Mouse (Mus musculus): ENCODE measurements around the gene Rnd2. TPM values are rescaled to one million over a fixed set of nuclear protein-coding genes. Genes with fewer than 3 reads are reported as not detected.
A peak's percentile ranks its signal among the peaks of the same experiment; 100 is the strongest.

Gene Rnd2
- polyA plus RNA-seq, 1 experiment from 2014 or later: 9.0 TPM

DNA sequence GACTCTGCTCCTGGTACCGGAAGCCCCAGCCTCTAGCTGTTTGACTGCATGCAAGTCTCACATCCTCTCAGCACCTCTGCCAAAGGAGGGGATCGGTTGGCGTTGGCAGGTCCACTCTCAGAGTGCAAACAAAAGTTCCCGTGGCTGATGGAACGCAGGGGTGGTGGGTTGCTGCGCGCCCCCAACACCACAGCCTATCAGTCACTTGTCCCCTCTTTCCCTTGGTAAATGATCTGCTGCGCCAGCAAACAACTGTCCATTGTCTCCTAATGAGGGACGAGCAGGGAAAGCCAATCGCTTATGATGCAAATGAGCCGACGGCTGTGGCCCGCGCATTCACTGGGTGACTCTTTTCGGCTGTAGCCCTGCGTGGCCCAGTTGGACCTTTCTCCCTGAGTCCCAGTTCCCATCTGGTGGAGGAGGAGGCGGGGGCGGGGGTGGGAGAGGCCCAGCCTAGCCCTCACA lies 14.4 kb downstream of the Rnd2 start:
- H3K36me3 ChIP-seq (ENCODE audit: control insufficient read depth, insufficient read depth, low read length): no peaks in the 10 kb centered on the region
- no peak for ATAC-seq (ENCODE audit: insufficient number of reproducible peaks, insufficient read depth, low FRiP score, low read depth)
- peaks cover 26 to 28% of the 10 kb centered on the region in 2 experiments for H3K4me1 ChIP-seq (ENCODE audit: control insufficient read depth in 2 of 2, insufficient read depth in 2 of 2, low read length in 2 of 2)
- WGBS: 10% methylated on average over 18 of the region's 18 CpGs
- H3K4me2 ChIP-seq (ENCODE audit: low read length): peak overlapping the region; percentile 52
- H3K27ac ChIP-seq (replicated peaks in 1 of 2; ENCODE audit: control insufficient read depth in 1 of 2, insufficient read depth in 1 of 2, low read depth in 2 of 2, low read length in 2 of 2): no peak overlapping the region
- H3K27me3 ChIP-seq (ENCODE audit: control insufficient read depth, insufficient read depth, low read length): no peaks in the 10 kb centered on the region
- peak overlapping the region; percentile 9 to 18; a peak in 3 of 4 replicates for H3K4me3 ChIP-seq (ENCODE audit: control insufficient read depth in 1 of 2, insufficient read depth in 1 of 2, low read depth in 1 of 2, low read length in 2 of 2)
- H3K9ac ChIP-seq (ENCODE audit: low read length): peak overlapping the region; percentile 25; the same call in 1 of the 2 replicates
- H3K9me3 ChIP-seq (ENCODE audit: control insufficient read depth, low read length): no peaks in the 10 kb centered on the region

DNA sequence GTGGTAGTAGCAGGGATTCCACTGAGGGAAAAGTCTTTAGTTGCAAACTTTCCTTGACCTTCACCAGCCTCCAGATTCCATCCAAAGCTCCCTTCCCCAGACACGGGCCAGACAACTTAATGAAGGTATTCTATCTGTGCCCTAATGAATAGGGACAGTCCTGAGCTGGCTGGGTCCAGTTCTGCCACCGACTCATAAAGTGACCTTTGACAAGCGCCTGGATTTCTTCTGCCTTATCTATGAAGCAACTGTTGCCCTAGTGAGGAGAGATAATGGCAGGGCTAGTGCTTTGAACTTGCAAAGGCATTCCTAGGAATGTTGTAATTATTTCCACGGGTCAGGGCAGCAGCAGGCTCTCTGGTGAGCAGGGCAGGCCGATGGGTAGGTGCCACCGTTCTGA lies 16.1 kb downstream of the Rnd2 start:
- H3K27ac ChIP-seq (replicated peaks in 1 of 2; ENCODE audit: control insufficient read depth in 1 of 2, insufficient read depth in 1 of 2, low read depth in 2 of 2, low read length in 2 of 2): peak overlapping the region; percentile 44 to 68
- no peaks in the 10 kb centered on the region for H3K36me3 ChIP-seq (ENCODE audit: control insufficient read depth, insufficient read depth, low read length)
- H3K9ac ChIP-seq (ENCODE audit: low read length): no peak overlapping the region
- H3K9me3 ChIP-seq (ENCODE audit: control insufficient read depth, low read length): no peaks in the 10 kb centered on the region
- peaks cover 32 to 34% of the 10 kb centered on the region in 2 experiments for H3K4me1 ChIP-seq (ENCODE audit: control insufficient read depth in 2 of 2, insufficient read depth in 2 of 2, low read length in 2 of 2)
- H3K4me2 ChIP-seq (ENCODE audit: low read length): no peak overlapping the region
- peak; percentile 72 for ATAC-seq (ENCODE audit: insufficient number of reproducible peaks, insufficient read depth, low FRiP score, low read depth)
- no peak overlapping the region for H3K4me3 ChIP-seq (ENCODE audit: control insufficient read depth in 1 of 2, insufficient read depth in 1 of 2, low read depth in 1 of 2, low read length in 2 of 2)
- WGBS: 4% methylated on average over 6 of the region's 6 CpGs
- H3K27me3 ChIP-seq (ENCODE audit: control insufficient read depth, insufficient read depth, low read length): no peaks in the 10 kb centered on the region

DNA sequence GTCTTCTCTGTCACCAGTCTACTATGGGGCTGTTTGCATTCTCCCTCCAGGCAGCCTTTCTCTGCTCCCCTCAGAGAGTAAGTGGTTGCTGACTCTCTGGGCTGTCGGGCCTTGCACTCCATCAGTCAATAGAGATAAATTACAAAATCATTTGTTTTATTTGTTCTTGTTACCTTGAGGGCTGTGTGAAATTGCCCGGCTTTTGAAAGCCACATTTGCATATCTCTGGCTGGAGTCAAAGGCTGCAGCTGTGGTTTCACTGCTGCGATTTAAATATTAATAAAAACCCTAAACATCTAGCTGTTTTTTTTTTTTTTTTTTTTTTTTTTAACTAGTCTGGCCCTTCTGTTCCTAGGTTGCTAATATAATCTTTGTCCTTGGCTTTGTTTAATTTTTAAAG lies 19.0 kb downstream of the Rnd2 start:
- Histone ChIP-seq H3K9me3 (ENCODE audit: control insufficient read depth, low read length) (no peaks in the 10 kb centered on the region), H3K4me3 (ENCODE audit: control insufficient read depth in 1 of 2, insufficient read depth in 1 of 2, low read depth in 1 of 2, low read length in 2 of 2) (no peak overlapping the region), H3K4me2 (ENCODE audit: low read length) (no peak overlapping the region), H3K36me3 (ENCODE audit: control insufficient read depth, insufficient read depth, low read length) (peaks cover 11% of the 10 kb centered on the region), H3K9ac (ENCODE audit: low read length) (no peak overlapping the region), H3K4me1 (ENCODE audit: control insufficient read depth in 2 of 2, insufficient read depth in 2 of 2, low read length in 2 of 2) (peaks cover 34 to 37% of the 10 kb centered on the region in 2 experiments), H3K27me3 (ENCODE audit: control insufficient read depth, insufficient read depth, low read length) (no peaks in the 10 kb centered on the region), H3K27ac (replicated peaks in 1 of 2; ENCODE audit: control insufficient read depth in 1 of 2, insufficient read depth in 1 of 2, low read depth in 2 of 2, low read length in 2 of 2) (no peak overlapping the region)
- WGBS: 45% methylated on average over 3 of the region's 3 CpGs
- ATAC-seq (ENCODE audit: insufficient number of reproducible peaks, insufficient read depth, low FRiP score, low read depth): no peak

- no peak overlapping the region for H3K4me2 ChIP-seq (ENCODE audit: low read length)
- peaks cover 29 to 32% of the 10 kb centered on the region in 2 experiments for H3K4me1 ChIP-seq (ENCODE audit: control insufficient read depth in 2 of 2, insufficient read depth in 2 of 2, low read length in 2 of 2)
- ATAC-seq (ENCODE audit: insufficient number of reproducible peaks, insufficient read depth, low FRiP score, low read depth): no peak
- no peaks in the 10 kb centered on the region for H3K9me3 ChIP-seq (ENCODE audit: control insufficient read depth, low read length)
- H3K27ac ChIP-seq (replicated peaks in 1 of 2; ENCODE audit: control insufficient read depth in 1 of 2, insufficient read depth in 1 of 2, low read depth in 2 of 2, low read length in 2 of 2): no peak overlapping the region
- 79% methylated on average over 6 of the region's 6 CpGs for WGBS
- H3K36me3 ChIP-seq (ENCODE audit: control insufficient read depth, insufficient read depth, low read length): peaks cover 16% of the 10 kb centered on the region
- H3K9ac ChIP-seq (ENCODE audit: low read length): no peak overlapping the region
- H3K4me3 ChIP-seq (ENCODE audit: control insufficient read depth in 1 of 2, insufficient read depth in 1 of 2, low read depth in 1 of 2, low read length in 2 of 2): no peak overlapping the region
- H3K27me3 ChIP-seq (ENCODE audit: control insufficient read depth, insufficient read depth, low read length): no peaks in the 10 kb centered on the region
Observed at GRCm38 (mm10) chr11:101484245-101484644, 19.4 kb downstream of the Rnd2 start.

DNA sequence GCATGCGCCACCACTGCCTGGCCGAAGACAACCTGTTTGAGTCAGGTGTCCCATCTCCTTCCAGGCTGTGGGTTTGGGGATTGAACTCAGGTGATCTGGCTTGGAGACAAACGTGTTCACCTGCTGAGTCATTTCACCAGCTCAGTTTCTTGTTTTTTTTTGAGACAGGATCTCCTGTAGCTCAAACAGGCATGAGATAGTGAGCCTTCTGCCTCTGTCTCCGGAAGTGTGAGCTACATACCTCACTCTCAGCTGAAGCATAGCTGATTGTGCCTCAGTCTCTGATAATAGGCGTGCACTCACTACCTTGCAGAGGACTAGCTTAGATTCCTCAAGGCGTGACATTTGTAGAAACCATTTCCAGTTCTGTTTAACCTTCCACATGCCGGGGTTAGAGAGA lies 20.0 kb downstream of the Rnd2 start:
- no peak overlapping the region for H3K27ac ChIP-seq (replicated peaks in 1 of 2; ENCODE audit: control insufficient read depth in 1 of 2, insufficient read depth in 1 of 2, low read depth in 2 of 2, low read length in 2 of 2)
- H3K4me3 ChIP-seq (ENCODE audit: control insufficient read depth in 1 of 2, insufficient read depth in 1 of 2, low read depth in 1 of 2, low read length in 2 of 2): no peak overlapping the region
- H3K27me3 ChIP-seq (ENCODE audit: control insufficient read depth, insufficient read depth, low read length): no peaks in the 10 kb centered on the region
- H3K9me3 ChIP-seq (ENCODE audit: control insufficient read depth, low read length): no peaks in the 10 kb centered on the region
- H3K9ac ChIP-seq (ENCODE audit: low read length): no peak overlapping the region
- no peak for ATAC-seq (ENCODE audit: insufficient number of reproducible peaks, insufficient read depth, low FRiP score, low read depth)
- H3K4me2 ChIP-seq (ENCODE audit: low read length): no peak overlapping the region
- H3K4me1 ChIP-seq (ENCODE audit: control insufficient read depth in 2 of 2, insufficient read depth in 2 of 2, low read length in 2 of 2): peaks cover 24 to 27% of the 10 kb centered on the region in 2 experiments
- WGBS: 55% methylated on average over 7 of the region's 7 CpGs
- H3K36me3 ChIP-seq (ENCODE audit: control insufficient read depth, insufficient read depth, low read length): peaks cover 21% of the 10 kb centered on the region

GRCm38 (mm10) chr11:101485509-101486028 lies 20.8 kb downstream of the Rnd2 start:
- no peak for ATAC-seq (ENCODE audit: insufficient number of reproducible peaks, insufficient read depth, low FRiP score, low read depth)
- WGBS: 7% methylated on average over 6 of the region's 6 CpGs
- H3K27ac ChIP-seq (replicated peaks in 1 of 2; ENCODE audit: control insufficient read depth in 1 of 2, insufficient read depth in 1 of 2, low read depth in 2 of 2, low read length in 2 of 2): peak overlapping the region; percentile 6 to 49; a peak in 3 of 4 replicates
- H3K27me3 ChIP-seq (ENCODE audit: control insufficient read depth, insufficient read depth, low read length): no peaks in the 10 kb centered on the region
- H3K4me2 ChIP-seq (ENCODE audit: low read length): peak overlapping the region; percentile 11; the same call in 1 of the 2 replicates
- no peak overlapping the region for H3K4me3 ChIP-seq (ENCODE audit: control insufficient read depth in 1 of 2, insufficient read depth in 1 of 2, low read depth in 1 of 2, low read length in 2 of 2)
- H3K9me3 ChIP-seq (ENCODE audit: control insufficient read depth, low read length): no peaks in the 10 kb centered on the region
- peaks cover 21% of the 10 kb centered on the region for H3K36me3 ChIP-seq (ENCODE audit: control insufficient read depth, insufficient read depth, low read length)
- H3K9ac ChIP-seq (ENCODE audit: low read length): no peak overlapping the region
- H3K4me1 ChIP-seq (ENCODE audit: control insufficient read depth in 2 of 2, insufficient read depth in 2 of 2, low read length in 2 of 2): peaks cover 19 to 22% of the 10 kb centered on the region in 2 experiments

GRCm38 (mm10) chr11:101486126-101486525 lies 21.3 kb downstream of the Rnd2 start:
- Histone ChIP-seq H3K4me1 (ENCODE audit: control insufficient read depth in 2 of 2, insufficient read depth in 2 of 2, low read length in 2 of 2) (peaks cover 14 to 17% of the 10 kb centered on the region in 2 experiments), H3K9me3 (ENCODE audit: control insufficient read depth, low read length) (no peaks in the 10 kb centered on the region), H3K36me3 (ENCODE audit: control insufficient read depth, insufficient read depth, low read length) (peaks cover 21% of the 10 kb centered on the region), H3K27ac (replicated peaks in 1 of 2; ENCODE audit: control insufficient read depth in 1 of 2, insufficient read depth in 1 of 2, low read depth in 2 of 2, low read length in 2 of 2) (peak overlapping the region; percentile 6 to 49; a peak in 3 of 4 replicates), H3K4me3 (ENCODE audit: control insufficient read depth in 1 of 2, insufficient read depth in 1 of 2, low read depth in 1 of 2, low read length in 2 of 2) (no peak overlapping the region), H3K27me3 (ENCODE audit: control insufficient read depth, insufficient read depth, low read length) (no peaks in the 10 kb centered on the region), H3K4me2 (ENCODE audit: low read length) (no peak overlapping the region), H3K9ac (ENCODE audit: low read length) (no peak overlapping the region)
- ATAC-seq (ENCODE audit: insufficient number of reproducible peaks, insufficient read depth, low FRiP score, low read depth): no peak
- WGBS: 45% methylated on average over 6 of the region's 6 CpGs

GRCm38 (mm10) chr11:101506269-101506780 lies 41.5 kb downstream of the Rnd2 start:
- no peaks in the 10 kb centered on the region for H3K9me3 ChIP-seq (ENCODE audit: control insufficient read depth, low read length)
- no peak for ATAC-seq (ENCODE audit: insufficient number of reproducible peaks, insufficient read depth, low FRiP score, low read depth)
- no peak overlapping the region for H3K4me2 ChIP-seq (ENCODE audit: low read length)
- H3K4me1 ChIP-seq (ENCODE audit: control insufficient read depth in 2 of 2, insufficient read depth in 2 of 2, low read length in 2 of 2): no peaks in the 10 kb centered on the region
- H3K27ac ChIP-seq (replicated peaks in 1 of 2; ENCODE audit: control insufficient read depth in 1 of 2, insufficient read depth in 1 of 2, low read depth in 2 of 2, low read length in 2 of 2): no peak overlapping the region
- H3K9ac ChIP-seq (ENCODE audit: low read length): no peak overlapping the region
- 91% methylated on average over 5 of the region's 5 CpGs for WGBS
- H3K27me3 ChIP-seq (ENCODE audit: control insufficient read depth, insufficient read depth, low read length): no peaks in the 10 kb centered on the region
- no peak overlapping the region for H3K4me3 ChIP-seq (ENCODE audit: control insufficient read depth in 1 of 2, insufficient read depth in 1 of 2, low read depth in 1 of 2, low read length in 2 of 2)
- H3K36me3 ChIP-seq (ENCODE audit: control insufficient read depth, insufficient read depth, low read length): peaks cover 63% of the 10 kb centered on the region

All from heart, embryonic 14.5 days (tissue).